Mouse (Mus musculus) c-Kit-negative CD71-positive TER-119-positive erythroid progenitor cells, embryonic 14.5 days (primary cell): ENCODE data around the gene Thada.
"Not testable (repeated sequence)": the region's sequence is repeated elsewhere in the genome, so short reads cannot be mapped to it uniquely, and the experiment has no call there.

Experiments
- DNase-seq: peaks from one replicate; pipeline ENCODE4 v3.0.0-alpha.2; 2013; ENCODE audit warnings: low read depth, low spot score

Thada gene

GRCm38 (mm10) chr17:84305074-84305473 is 160.9 kb downstream of the Thada start:
- DNase-seq: no peak

DNA sequence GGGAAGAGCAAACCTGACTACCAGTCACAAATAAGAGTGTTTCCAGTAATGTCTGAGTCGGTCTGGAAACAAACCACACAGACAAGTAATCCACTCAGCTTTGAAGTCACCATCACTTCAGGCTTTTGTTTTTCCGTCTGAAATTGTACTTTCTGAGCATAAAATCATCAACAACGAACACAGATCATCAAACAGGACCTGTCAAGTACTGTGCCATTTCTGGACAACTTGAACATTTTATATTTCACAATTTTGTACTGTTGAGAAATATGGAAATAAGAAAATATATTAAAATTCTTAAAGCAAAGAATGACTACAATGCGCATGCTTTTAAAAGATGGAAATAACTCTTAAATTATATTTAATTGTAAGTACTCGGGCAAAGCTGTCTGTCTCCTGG is 161.9 kb downstream of the Thada start:
- DNase-seq: no peak

- no peak for DNase-seq
Measured at GRCm38 (mm10) chr17:84297976-84298375, 168.0 kb downstream of the Thada start.

DNA sequence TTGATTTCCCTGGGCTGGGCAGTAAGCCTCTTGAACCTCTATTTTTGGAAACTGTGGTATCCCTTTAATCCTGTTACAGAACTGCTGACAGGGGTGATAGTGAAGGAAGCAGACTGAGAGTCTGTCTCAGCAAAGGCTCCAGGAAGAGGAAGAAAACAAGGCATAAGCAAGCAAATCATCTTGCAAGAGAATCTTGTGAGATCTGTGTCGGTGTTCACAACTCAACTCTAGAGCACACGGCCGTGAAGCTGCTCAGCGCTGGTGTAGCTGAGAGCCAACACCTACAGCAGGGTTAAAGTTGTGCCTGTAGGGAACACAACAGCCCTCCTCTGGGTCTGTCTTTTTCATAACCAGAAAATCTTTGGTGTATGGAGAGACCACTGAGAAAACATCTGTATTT is 172.8 kb downstream of the Thada start:
- DNase-seq: no peak

GRCm38 (mm10) chr17:84291228-84291627 is 174.8 kb downstream of the Thada start:
- not testable (repeated sequence) for DNase-seq

- DNase-seq: no peak
Measured at GRCm38 (mm10) chr17:84287675-84288420, 178.2 kb downstream of the Thada start.

- DNase-seq: no peak
Measured at GRCm38 (mm10) chr17:84286536-84286935, 179.5 kb downstream of the Thada start.

GRCm38 (mm10) chr17:84282388-84283280 is 183.4 kb downstream of the Thada start:
- no peak for DNase-seq

GRCm38 (mm10) chr17:84279001-84279400 is 187.0 kb downstream of the Thada start:
- no peak for DNase-seq

DNA sequence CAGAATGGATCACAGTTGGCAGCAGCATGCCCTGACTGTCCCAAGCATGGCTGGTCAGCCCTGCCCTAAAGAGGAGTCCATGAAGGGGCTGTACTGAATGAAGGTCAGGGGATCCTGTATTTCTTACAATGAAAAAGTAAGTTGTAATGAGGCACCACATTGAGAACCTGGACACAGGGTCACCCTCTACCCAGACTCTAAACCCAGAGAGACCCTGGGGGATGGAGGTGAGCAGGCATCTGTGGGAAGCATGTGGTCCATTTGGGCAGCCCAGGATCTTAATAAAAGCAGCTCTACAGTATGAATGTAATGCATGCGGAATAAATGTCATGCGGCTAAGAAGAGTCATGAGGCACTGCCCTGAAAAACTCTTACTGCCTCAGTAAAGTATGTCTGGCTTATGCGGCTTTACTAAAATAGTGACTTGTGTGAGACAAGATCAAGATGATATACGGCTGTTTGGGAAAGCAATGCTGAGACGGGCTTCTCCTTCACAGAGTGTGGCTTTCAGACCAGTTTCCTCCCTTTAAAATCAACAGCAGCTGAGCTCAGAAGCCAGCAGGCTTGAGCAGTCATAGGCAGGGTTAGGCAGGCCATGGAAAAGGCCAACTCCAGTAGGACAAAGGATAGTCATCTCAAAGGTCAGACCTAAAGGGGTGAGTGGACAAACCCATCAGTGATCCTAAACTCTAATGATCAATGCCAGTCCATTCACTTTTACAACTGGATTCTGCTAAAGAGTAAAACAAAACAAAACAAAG is 187.6 kb downstream of the Thada start:
- no peak for DNase-seq

DNA sequence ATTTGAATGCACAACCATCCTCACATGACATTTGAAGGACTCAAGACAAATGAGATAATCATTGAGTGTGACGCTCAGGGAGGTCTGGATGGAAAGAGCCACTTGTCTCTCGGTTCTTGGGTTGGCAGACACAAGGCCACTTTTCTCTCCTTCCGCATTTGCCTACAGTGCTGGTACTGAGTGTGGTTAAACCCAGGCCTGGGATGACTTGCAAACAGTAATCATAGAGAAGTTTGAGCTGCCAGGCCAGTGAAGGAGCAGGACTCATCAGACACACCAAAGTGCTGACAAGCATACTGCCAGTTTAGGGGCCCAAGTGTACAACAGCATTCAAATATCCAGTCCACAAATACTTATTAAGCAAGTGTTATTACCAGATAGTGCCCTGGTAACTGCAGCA is 191.0 kb downstream of the Thada start:
- no peak for DNase-seq

GRCm38 (mm10) chr17:84274163-84274562 is 191.8 kb downstream of the Thada start:
- no peak for DNase-seq

GRCm38 (mm10) chr17:84272557-84273261 is 193.3 kb downstream of the Thada start:
- DNase-seq: no peak

- DNase-seq: no peak
Measured at GRCm38 (mm10) chr17:84271566-84272202, 194.3 kb downstream of the Thada start.

- DNase-seq: no peak
Measured at GRCm38 (mm10) chr17:84269722-84270121, 196.3 kb downstream of the Thada start.

DNA sequence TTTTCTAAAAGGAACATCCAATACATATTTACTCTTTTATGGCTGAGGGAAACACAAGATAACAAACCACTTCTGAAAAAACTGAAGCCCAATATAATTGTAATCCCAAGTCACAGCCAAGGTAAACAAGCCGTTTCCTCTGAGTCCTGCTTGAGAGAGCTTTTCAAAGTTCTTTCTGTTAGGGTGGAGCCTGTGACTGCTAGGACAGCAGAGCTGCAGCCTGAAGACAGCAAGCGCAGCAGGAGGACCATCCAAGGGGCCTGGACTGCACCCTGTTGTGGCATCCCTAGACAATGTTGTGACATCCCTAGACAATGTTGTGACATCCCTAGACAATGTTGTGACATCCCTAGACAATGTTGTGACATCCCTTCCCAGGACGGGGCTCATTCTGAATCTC is 197.6 kb downstream of the Thada start:
- DNase-seq: no peak

DNA sequence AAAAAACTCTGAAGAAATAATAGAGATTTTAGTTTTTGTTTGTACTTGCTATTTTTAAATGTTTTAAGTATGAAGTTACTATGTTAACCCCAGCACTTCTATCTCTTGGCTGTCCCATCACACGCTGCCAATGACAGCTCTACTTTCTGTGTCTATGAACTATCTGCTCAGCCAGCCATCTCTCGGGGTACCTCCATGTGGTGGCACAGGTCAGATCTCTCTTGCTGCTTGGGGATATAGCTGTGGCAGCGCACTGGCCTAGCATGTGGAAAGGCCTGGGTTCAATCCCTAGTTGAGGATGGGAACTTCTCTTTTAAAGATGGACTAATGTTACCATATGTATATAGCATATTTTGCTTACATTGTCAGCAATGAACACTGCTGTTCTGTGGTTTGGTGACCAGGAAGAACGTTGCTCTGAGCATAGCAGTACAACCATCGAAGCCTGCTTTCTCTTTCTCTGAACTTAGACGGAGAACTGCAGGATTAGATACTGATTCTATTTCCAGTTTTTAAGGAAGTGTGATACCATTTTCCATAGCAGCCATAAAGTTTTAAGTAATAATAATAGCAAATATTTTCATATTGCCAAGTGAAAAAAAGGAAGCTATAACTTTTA is 198.4 kb downstream of the Thada start:
- DNase-seq: no peak

DNA sequence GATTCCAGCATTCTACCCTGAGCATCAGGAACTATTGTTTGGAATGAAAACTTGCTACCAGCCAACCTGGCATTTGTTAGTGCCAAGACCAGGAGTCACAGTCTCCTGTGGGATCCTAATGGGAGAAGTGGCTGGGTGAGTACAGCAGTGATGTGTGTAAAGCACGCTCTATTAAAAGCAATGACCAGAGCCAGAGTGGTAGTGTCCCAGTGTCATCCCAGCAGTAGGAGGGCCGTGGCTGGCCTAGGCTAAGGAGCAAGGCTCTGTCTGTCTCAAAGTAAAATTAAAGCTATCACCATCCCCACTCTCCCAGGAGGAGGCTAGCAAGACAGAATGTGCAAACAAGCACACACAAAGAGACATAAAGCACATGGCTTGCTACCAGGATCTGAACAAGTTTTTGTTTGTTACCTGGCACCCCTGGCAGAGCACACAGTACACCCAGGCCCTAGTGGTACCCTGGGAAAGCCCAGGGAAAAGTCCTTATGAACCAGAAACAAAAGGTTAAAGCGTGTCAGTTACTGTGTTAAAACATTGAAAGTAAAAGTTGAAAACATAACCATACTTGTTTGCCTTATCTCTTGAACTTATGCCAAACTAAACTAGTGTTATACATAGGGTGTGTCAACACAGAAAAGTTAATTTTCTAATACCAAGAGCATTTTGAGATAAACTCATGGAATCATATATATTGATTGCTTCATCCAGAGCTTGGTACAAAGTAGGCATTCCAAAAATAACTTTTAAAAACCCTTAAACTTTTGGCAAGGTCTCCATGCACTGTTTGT is 199.7 kb downstream of the Thada start:
- DNase-seq: no peak

DNA sequence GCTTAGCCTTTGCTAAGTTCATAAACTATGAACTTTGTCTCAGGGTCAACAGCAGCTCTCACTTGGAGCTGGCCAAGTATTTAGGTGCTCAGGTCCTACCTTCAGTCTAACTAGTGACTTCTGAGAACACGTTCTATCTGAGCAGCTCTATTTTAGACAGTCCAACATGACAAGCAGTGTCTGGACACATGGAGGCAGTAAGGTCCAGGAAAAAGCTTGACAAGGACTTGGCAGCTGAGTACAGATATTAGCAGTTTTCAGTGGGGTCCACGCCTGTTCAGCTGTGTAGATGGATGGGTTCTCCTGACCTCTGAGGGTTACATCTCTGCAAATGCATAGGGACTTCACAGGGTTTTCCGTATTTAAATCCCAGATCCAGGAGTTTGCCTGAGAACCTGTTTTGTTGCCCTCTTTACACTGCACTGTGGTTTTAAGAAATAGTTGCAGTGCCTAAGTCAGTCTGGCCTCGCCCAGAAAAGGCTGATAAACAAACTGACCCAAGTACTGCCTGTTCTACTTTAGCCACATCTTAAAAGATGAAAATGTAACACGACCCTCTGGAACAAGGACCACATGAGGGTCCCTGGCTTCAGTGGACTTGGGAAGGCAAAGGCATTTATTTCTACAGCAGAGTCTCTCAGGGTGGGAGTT is 200.4 kb downstream of the Thada start:
- DNase-seq: no peak
